Mouse (Mus musculus): ENCODE measurements at regions not wholly inside any gene's neighbourhood (a gene's known extent, or its start where the extent isn't known, plus 50 kb on each side); places are given as distances from the start of the nearest gene placed in this dataset.

DNA sequence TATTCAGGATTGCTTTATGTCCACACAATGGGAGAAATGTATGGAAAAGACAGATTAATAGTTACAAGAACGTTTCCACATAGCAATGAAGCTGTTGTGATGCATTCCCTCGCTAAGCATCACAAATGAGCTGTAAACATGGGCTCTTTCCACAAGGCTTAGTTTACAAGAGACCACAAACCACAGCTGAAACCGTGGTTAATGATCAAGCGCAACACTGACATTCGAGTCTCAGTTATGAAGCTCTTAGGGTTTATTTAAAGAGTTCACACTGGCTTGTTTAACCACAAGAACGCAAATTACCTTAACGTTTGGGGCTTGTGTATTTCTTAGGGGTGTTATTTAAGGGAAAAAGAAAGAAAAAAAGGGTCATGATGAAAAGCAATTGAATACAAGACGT, 727.3 kb upstream of the Frg1 start:
- no peak for DNase-seq

GRCm38 (mm10) chr8:42107582-42107981, 690.7 kb upstream of the Frg1 start:
- DNase-seq, result no peak

- DNase-seq, result no peak
These were observed 652.4 kb upstream of the Frg1 start for GRCm38 (mm10) chr8:42069314-42069713.

DNA sequence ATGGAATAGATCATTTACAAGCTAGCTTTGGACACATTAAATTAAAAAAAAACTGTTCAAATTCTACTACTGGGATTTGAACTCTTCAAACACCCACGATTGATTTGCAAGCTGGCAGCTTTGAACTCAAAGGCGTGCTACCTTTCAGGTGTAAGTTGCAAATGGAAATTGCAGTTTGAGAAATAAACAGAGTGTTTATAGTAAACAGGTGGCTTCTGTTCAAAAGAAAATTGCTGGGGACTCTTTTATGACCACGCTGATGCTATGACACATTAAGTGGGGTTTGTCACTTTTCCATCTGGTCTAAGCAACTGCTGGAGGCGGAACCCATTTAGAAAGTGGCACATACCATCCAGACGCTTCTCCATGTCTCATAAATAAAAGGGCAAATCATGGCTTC, 626.7 kb upstream of the Frg1 start:
- no peak for DNase-seq

DNA sequence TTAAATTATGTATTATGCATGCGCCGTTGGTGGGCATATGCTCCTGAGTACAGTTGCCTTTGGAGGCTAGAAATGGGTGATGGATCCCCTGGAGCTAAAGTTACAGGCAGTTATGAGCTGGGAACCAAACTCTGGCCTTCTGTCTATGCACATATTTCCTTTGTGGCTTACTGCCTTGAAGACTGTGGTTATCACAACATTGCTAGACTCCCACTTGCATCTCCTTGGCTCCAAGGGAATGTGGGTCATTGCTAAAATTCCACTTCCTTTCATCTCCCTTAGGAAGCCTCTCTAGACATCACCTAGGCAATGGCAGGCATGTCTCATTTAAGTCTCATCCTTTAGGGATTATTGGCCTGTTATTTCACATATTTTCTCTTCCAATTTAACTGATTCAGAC, 622.4 kb upstream of the Frg1 start:
- no peak for DNase-seq

GRCm38 (mm10) chr8:42026934-42027333, 610.1 kb upstream of the Frg1 start:
- DNase-seq, result no peak

GRCm38 (mm10) chr8:42017786-42018185, 600.9 kb upstream of the Frg1 start:
- DNase-seq, result no peak

- no peak for DNase-seq
These were observed 586.3 kb upstream of the Frg1 start for GRCm38 (mm10) chr8:42003170-42003569.

GRCm38 (mm10) chr8:41989040-41989501, 572.2 kb upstream of the Frg1 start:
- DNase-seq, result no peak

DNA sequence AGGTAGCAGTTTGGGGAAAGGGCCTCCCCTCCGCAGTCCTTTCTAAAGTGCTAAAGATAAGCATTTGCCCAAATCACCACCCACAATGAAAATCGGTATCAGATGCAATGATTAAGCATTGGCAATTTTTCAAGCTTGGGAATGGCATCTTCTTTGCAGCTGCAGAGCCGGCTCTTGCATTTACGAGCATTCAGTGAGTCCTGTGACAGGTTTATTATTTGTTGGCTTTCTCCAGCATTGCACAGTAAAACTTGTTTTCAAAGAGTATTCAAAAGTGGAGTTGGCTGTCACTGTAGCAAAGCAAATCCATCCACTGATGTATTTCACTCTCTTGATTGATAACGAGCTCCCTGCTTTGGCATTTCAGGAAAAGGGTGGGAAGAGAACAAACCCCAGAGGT, 571.3 kb upstream of the Frg1 start:
- DNase-seq, result no peak

DNA sequence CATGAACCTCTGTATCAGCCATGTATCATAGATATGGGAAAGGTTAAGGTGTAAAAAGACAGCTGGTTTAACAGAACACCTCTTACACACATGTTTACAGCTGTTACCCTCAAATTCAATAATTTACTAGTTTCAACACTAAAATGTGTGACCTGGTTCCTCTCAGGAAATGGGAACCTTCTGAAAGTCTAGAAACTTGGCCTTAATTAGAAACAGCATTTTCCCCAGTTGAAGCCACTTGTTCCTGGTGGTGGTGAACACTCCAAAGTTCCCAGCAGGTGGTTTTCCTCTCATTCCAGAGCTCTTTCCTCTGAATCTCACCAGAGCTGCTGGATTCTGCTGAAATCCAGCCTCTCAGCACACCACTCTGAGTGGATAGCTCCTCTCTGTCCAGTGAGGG, 570.5 kb upstream of the Frg1 start:
- no peak for DNase-seq

- DNase-seq, result no peak
These were observed 555.5 kb upstream of the Frg1 start for GRCm38 (mm10) chr8:41972416-41972815.

DNA sequence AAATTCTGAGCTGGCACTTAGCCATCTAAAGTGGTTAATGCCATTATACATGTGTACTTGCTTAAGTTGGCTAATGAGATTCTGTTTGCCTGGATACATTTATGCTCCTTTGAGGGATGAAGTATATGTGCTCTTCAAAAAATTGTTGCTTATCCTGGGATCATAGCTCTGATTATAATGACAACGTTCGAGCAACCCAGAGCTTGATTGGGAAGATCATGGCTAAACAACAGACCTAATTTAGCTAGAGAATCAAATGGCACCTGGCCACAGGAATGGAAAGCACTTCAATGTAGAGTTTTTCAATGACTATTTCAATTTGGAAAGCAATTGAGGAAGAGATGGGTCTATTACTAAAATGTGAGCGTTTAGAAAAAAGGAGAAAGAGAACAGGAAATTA, 553.7 kb upstream of the Frg1 start:
- DNase-seq, result no peak

DNA sequence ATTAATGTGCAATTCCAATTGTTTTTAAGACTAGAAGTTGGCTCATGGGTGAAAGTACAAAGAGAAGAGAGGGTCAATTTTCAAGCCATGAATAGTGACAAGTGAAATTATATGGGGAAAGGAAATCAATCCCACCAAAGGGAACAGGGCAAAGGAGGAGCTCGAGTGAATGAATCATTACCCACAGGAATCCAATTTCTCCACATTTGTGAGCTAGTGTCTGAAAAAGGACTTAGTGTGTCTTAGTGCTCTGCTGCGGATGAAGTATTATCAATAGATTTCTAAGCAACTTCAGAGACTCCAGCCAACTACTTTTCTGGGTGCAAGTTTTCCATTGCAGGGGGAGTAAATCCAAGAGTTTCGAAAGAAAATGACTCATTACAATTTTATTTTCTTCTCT, 552.5 kb upstream of the Frg1 start:
- DNase-seq, result no peak

GRCm38 (mm10) chr8:41964088-41964487, 547.2 kb upstream of the Frg1 start:
- DNase-seq, result no peak

DNA sequence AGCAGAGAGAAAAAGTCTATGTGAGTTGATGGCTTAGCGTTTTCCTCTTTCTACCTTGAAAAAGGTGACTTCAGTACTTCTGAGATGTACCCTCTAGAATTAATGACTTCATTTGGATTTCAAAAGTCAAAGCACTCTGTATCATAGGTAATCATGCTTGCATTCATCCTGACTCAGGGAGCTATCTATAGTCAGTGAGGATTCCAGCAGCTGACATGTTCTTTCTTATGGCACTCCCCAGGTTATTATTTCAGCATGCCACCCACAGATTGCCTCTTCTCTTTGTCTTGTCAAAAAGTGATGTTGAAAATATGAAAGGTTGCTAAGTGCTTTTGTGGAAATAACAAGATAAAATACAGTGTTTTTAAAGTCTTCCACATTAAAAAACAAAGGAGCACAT, 540.0 kb upstream of the Frg1 start:
- DNase-seq, result no peak

- DNase-seq, result no peak
These were observed 533.9 kb upstream of the Frg1 start for GRCm38 (mm10) chr8:41950736-41951135.

DNA sequence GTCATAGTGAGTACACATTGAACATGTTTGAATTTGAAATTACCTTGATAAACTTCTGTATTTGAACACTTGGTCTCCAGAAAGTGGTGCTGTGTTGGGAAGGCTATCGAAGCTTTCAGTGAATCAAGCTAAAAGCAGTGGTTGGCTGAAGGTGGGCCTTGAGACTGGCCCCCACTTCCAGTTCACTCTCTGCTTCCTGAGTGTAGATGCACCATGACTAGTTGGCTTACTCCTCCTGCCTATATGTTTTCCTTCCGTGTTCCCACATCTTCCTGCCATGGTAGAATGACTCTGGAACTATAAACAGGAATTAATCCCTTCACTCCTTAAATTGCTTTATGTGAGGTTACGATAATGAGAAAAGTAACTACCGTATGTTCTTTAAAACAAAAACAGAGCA, 522.4 kb upstream of the Frg1 start:
- no peak for DNase-seq

GRCm38 (mm10) chr8:41921106-41921505, 504.2 kb upstream of the Frg1 start:
- no peak for DNase-seq

DNA sequence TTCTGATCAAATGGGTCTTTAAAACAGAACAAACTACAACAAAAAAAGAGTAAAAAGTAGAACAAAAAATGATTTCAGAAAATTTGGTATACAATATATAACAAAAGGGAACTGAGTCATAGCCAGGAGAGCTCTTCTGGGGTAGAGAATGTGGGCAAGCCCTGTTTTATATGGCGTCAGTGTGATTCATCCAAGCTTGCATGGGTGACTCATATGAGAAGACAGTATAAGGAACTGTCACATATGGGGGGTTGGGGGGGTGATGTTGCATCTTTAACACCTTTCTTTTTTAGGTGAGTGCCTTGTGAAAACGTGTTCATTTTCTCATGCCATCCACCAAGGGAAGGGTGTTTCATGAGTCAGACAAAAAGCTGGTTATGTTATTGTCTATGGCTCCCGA, 503.7 kb upstream of the Frg1 start:
- no peak for DNase-seq

DNA sequence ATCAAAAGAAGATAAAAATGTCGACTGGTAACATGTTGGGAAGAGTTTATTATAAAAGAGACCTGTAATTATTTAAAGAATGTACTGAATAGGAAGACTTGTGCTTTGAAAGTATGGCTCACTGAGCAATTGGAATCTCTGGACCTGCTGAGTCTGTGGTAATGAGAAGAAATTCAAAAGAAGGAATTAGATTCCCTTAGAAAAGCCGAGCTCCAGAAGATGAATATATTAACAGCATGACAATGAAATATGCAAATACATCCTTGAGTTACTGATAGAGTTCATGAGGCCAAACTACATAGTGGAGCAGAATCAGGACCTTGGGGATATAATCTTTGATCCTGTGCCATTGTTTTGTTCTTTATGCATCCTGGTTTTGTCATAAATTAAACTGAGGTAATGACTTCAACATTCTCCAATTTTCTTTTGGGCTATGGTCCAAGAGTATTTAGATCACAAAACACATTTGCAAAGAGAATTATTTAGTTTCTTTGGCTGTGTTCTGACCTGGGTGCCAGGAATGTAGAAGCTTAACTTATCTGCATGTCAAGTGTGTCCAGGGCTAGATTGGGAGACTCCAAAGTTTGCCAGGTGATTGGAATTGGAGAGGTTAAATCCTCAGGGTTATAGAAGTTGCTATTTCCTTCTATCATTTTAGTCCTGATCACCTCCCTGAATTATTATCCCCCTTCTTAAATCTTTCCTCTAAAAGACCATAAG, 461.3 kb upstream of the Frg1 start:
- DNase-seq, result no peak

DNA sequence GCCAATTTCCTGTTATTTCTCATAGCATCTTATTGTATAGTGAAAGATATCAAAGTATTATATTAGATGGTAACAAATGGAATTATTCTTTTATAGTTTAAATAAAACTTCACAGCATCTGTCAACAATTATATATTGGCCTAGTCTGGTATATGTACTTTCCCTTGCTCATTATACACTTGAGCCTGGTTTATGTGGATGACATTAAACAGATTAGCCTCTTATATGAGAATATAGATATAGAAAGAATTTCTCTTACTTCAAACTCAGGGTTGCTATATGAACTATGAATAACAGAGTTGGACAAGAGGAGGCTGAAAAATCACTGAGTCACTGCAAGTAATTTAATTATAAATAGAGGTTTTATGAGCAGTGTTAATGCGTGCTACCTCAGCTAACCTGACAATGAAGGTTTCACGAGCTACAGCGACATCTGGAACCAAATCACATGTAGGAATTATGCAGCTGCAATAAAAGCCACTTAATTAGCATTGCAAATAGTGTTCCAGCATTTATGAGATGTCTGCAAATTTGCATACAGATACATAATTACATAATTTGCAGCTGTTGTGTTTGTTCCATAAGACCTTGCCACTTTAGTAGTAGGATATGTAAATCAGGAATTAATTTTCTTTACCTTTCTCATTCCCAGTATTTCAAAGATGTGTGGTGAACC, 452.9 kb upstream of the Frg1 start:
- no peak for DNase-seq

DNA sequence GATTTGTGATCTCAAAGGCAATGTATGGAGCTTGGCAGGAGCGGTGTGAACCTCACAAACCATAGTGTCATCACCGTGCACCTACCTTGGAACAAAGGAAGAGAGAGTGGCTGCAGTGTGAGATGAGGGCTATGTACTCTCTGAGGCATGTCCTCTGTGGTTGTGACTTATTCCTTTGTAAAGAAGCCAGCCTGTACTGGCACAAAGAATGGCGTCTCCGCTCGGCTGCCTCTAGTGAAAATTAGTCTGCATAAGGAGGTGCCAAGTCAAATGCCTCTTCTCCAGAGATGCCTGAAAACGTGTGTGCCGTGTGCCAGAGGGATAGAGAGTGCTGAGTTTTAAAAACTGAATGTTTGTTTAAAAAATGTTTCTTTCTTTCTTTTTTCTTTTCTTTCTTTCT, 444.0 kb upstream of the Frg1 start:
- no peak for DNase-seq

DNA sequence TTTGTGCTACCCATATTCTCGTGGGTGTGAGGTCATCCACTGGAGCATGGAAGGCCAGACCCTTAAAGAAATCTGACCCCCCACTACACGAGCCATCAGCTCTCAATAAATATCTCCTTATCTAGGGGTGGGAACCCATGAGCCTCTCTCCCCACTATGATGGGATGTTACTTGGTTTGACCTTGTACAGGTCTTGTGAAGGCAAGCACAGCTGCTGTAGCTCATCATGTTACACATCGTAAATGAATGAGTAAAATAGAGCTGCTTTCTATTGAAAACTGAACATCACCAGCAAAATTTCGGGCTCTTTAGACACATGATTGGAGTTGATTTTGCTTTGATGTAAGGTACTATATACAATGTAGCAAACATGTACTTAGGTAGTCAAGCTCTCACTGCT, 414.8 kb upstream of the Frg1 start:
- no peak for DNase-seq

DNA sequence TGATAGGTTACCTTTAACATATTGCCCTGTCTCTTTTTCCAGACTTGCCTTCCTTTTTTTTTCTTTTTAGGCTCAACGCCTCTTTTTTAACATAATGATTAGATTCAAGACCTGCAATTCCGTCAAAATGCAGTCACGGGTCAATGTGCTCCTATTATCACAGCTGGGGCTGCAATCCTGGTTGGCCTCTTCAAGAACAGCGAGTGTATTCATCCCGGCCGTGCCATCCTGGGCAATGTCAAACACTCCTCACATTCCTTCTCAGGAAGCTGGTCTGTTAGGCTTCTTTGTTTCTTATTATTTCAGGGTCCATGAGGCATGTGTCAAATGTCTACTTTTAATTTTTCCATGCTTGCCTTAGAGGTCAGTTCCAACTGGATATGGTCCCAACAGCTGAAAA, 413.5 kb upstream of the Frg1 start:
- no peak for DNase-seq
